8 mouse cellular contexts compared by ENCODE assay signal in the genomic region with DNA sequence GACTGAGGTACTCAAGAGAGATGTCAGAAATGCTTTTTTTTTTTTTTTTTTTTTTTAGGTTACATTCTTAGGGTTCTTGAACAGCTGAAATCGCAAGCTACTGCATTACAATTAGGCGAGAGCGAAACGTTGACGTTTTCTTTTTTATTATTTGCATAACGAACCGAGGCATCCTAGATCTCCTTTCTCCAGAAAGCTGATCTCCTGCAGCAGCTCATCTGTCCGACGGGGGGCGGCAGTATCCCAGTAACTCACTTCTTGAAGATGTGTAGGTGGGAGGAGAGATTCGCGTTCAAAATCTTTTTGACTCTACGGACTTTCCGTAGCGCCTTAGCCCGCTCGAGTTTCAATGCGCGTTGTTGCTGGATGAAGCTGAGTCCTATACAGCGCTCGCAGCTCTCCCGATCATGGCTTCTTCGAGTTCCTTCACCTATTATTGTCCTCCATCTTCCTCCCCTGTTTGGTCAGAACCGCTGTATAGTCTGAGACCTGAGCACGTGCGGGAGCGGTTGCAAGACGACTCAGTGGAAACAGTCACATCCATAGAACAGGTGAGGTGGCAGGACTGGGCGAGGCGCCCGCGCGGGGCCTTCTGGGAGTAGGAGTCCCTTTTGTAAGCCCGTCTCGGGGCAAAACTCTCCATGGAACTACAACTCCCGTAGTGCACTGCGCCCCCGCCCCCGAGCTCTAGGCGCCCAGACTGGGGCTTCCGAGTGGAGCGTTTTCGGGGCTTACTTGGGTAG. TPM values are rescaled to one million over a fixed set of nuclear protein-coding genes. Genes with fewer than 3 reads are reported as not detected.
DNase-seq lines count a peak whose midpoint lies in the region; ATAC-seq lines count a peak whose summit lies in the region.

No protein-coding gene starts in this region.

- H3K27ac ChIP-seq in hindbrain, embryonic 15.5 days (replicated peaks) = peak overlapping the region; percentile 92

- peak; percentile 98 for ATAC-seq in hindbrain, embryonic 15.5 days (ENCODE audit: low FRiP score, low read depth)

- peak overlapping the region; percentile 64 for H3K9ac ChIP-seq in hindbrain, embryonic 15.5 days

- 0 out of 2 replicates have a peak, but pooled peaks cover 4% of the 10 kb centered on the region for H3K27me3 ChIP-seq in hindbrain, embryonic 15.5 days

- peak overlapping the region; percentile 85 for H3K4me3 ChIP-seq in hindbrain, embryonic 15.5 days

- peak overlapping the region; percentile 82 for H3K4me2 ChIP-seq in hindbrain, embryonic 15.5 days

- peaks cover 16% of the 10 kb centered on the region for H3K4me1 ChIP-seq in hindbrain, embryonic 15.5 days (replicated peaks)

- under 1% methylated on average over 43 of the region's 43 CpGs for WGBS in hindbrain, embryonic 15.5 days

- H3K9me3 ChIP-seq in hindbrain, embryonic 15.5 days = no peaks in the 10 kb centered on the region

- H3K36me3 ChIP-seq in hindbrain, embryonic 15.5 days = no peaks in the 10 kb centered on the region

- peak; percentile 99 for DNase-seq in R1 (ENCODE audit: low read depth, low spot score)
- peak; percentile 100 for DNase-seq in cerebellum, postnatal 25 days
- peak; percentile 97 to 99 for DNase-seq in frontal cortex, postnatal 25 days (ENCODE audit: low spot score in 2 of 2)
- DNase-seq in left cerebral cortex, adult 11 months (ENCODE audit: low spot score) = peak; percentile 96
- peak; percentile 96 to 98 for DNase-seq in lung, postnatal 4 days
- DNase-seq in retina, postnatal 7 days (ENCODE audit: low read depth, low spot score) = peak; percentile 94
- DNase-seq in urinary bladder, adult 2 months (ENCODE audit: low spot score) = peak; percentile 95

RNA-seq across cellular contexts. Expression of a gene that starts 14.6 kb away (rescaled TPM):
- 51.8 and 52.5 TPM in 2 replicates for polyA plus RNA-seq in hindbrain, embryonic 15.5 days (2015; fragmentation: Nextera tagmentation; extraction: Ambion mirVana)
- 64.8 and 68.0 TPM in 2 replicates for polyA plus RNA-seq in urinary bladder, adult 2 months (2012; rRNA removed)

RNA-seq across cellular contexts. Expression of a gene that starts 41.9 kb away (rescaled TPM):
- 0.33 TPM in 1 of 2 replicates, not detected in the other for polyA plus RNA-seq in hindbrain, embryonic 15.5 days (2015; fragmentation: Nextera tagmentation; extraction: Ambion mirVana)
- polyA plus RNA-seq in urinary bladder, adult 2 months (2012; rRNA removed) = 22.1 and 22.4 TPM in 2 replicates

Comparison
In these comparisons a context has a peak if more than half of its experiments do, and no peak if none do; other contexts are left out.
1. Peak in every context shown above with its lines: DNase-seq, ATAC-seq, H3K4me3 ChIP-seq and H3K27ac ChIP-seq.
2. RNA of a gene that starts 41.9 kb away (polyA plus RNA-seq): 22.1 to 22.4 TPM in urinary bladder, adult 2 months; 0.33 TPM in hindbrain, embryonic 15.5 days; every median in the first group is over 10 times any median in the second.